Mouse (Mus musculus) hindbrain, embryonic 13.5 days (tissue): ENCODE results near the gene Zfp882. TPM values are rescaled to one million over a fixed set of nuclear protein-coding genes. Genes with fewer than 3 reads are reported as not detected.
"Not testable (repeated sequence)": the region's sequence is repeated elsewhere in the genome, so short reads cannot be mapped to it uniquely, and the experiment has no call there.

Experiments
- ATAC-seq: fragments of 200-750 bp; cut with Nextera tagmentation; 2 replicates; pipeline ENCODE4 v1.8.0; 2017; ENCODE audit warnings: moderate TSS enrichment; ENCODE audit not compliant: low FRiP score
- H3K27ac ChIP-seq: fragments of 300-500 bp; sonication (generic); 2 replicates; pipeline ENCODE4 v1.5.1; 2015; ENCODE audit warnings: inconsistent platforms, mild to moderate bottlenecking, moderate library complexity
- H3K27me3 ChIP-seq: fragments of 300-500 bp; sonication (generic); 2 replicates; pipeline ENCODE4 v1.6.1; 2015; ENCODE audit warnings: mild to moderate bottlenecking, inconsistent platforms
- H3K36me3 ChIP-seq: fragments of 300-500 bp; sonication (generic); 2 replicates; pipeline ENCODE4 v1.6.1; 2015; ENCODE audit warnings: mild to moderate bottlenecking, inconsistent platforms
- H3K4me1 ChIP-seq: fragments of 300-500 bp; sonication (generic); replicated peaks from 2 replicates; pipeline ENCODE4 v1.6.1; 2015; ENCODE audit warnings: inconsistent platforms
- H3K4me2 ChIP-seq: fragments of 300-500 bp; sonication (generic); 2 replicates; pipeline ENCODE4 v1.6.1; 2015; ENCODE audit warnings: inconsistent platforms, mild to moderate bottlenecking, moderate library complexity
- H3K4me3 ChIP-seq: fragments of 300-500 bp; sonication (generic); 2 replicates; pipeline ENCODE4 v1.5.1; 2015; ENCODE audit warnings: mild to moderate bottlenecking, inconsistent platforms
- H3K9ac ChIP-seq: fragments of 300-500 bp; sonication (generic); 2 replicates; pipeline ENCODE4 v1.6.1; 2015; ENCODE audit warnings: mild to moderate bottlenecking, inconsistent platforms
- H3K9me3 ChIP-seq: fragments of 300-500 bp; sonication (generic); 2 replicates; pipeline ENCODE4 v1.6.1; 2016; ENCODE audit warnings: inconsistent platforms
- WGBS: fragments of 180-500 bp; shearing (Covaris S2); methylation state at CpG from one replicate; pipeline ENCODE4 v1.1.7; 2015; 5-methylcytosine and 5-hydroxymethylcytosine counted together
- polyA plus RNA-seq: library from polyadenylated mRNA; unstranded; fragments of >200 nt; fragmentation: Nextera tagmentation; extraction: Ambion mirVana; gene quantifications from 2 replicates; pipeline ENCODE4 v1.2.1, GENCODE M21; 2015

Gene Zfp882
- 16.5 and 17.8 TPM in 2 replicates for polyA plus RNA-seq

- no peaks in the 10 kb centered on the region for H3K9me3 ChIP-seq
- WGBS, result 5% methylated on average over 47 of the region's 47 CpGs
- peak within 1 kb of the TSS; percentile 62 for H3K4me2 ChIP-seq
- H3K27ac ChIP-seq, result peak within 1 kb of the TSS; percentile 98
- H3K36me3 ChIP-seq, result peaks cover 3% of the 10 kb centered on the region
- H3K9ac ChIP-seq, result peak within 1 kb of the TSS; percentile 80
- peak within 1 kb of the TSS; percentile 53 for H3K4me3 ChIP-seq
- peaks cover 8% of the 10 kb centered on the region for H3K27me3 ChIP-seq
- peaks cover 4% of the 10 kb centered on the region; the same call in 1 of the 2 replicates for H3K4me1 ChIP-seq
- peak; percentile 97 for ATAC-seq
Measured at GRCm38 (mm10) chr8:71908309-71909261, at the start of gene Zfp882, which contains the start of gene Zfp617. TSS of gene Zfp882 (plus strand) at chr8:71908608. TSS of gene Zfp617 (plus strand) at chr8:71908635.

GRCm38 (mm10) chr8:71861551-71861950, 46.9 kb upstream of the Zfp882 start:
- WGBS, result 92% methylated on average over 1 of the region's 1 CpGs
- not testable (repeated sequence) for H3K4me1 ChIP-seq, H3K4me3 ChIP-seq

DNA sequence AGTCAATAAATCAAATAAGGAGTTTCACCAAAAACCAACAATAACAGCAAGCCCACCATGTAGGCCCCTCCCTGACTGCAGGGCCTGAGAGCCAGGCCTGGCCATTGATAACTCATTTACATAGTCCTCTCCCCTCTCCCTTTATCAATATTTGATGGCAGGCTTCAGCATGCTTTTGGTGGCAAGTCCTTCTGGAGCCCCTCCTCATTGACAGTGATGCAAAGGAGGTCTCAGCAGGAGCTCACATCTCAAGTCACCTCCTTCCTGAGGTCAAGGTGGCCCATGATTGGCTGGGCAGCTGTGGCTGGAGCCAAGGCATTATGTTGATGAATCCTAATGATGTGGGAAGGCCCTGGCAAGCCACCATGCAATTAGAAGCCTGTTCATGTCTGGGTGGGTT, 46.4 kb upstream of the Zfp882 start:
- not testable (repeated sequence) for H3K27me3 ChIP-seq, H3K4me2 ChIP-seq, H3K36me3 ChIP-seq, H3K9ac ChIP-seq, H3K27ac ChIP-seq, H3K9me3 ChIP-seq, H3K4me1 ChIP-seq, ATAC-seq, H3K4me3 ChIP-seq

More at GRCm38 (mm10) chr8:71861551-71861950, 46.9 kb upstream of the Zfp882 start:
- H3K9ac ChIP-seq, H3K9me3 ChIP-seq, H3K27me3 ChIP-seq, H3K4me2 ChIP-seq, ATAC-seq, H3K27ac ChIP-seq, H3K36me3 ChIP-seq: not testable (repeated sequence)

DNA sequence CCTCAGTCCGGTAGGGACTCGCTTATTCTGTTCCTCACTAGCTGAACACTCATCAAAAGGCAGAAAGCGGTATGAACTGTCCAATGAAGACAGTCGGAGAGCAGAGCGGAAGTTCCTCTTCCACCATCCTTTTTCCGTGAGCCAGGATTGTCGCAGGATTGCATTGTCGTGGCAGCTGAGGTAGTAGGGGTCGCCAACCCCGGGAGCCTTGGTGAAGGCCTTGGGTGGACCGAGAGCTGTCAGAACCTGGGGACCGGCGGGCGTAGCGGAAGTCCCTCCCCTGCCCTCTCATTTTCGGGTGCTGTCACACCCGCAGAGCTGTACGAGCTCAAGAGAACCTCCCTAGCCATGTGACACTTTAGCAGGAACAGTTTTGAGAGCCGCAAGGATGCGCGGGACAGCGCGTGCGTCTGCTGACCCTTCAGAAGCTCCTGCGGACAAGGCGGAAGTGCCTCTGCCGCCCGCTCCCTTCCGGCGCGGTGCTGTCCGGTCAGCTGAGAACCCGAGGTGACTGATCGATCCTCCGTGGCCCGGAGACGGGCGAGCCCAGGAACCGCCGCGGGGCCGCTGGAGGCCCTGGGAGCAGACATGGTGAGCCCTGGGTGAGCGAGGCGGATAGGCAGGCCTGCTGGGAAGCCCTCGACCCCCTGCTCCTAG, 26.7 kb upstream of the Zfp882 start, which contains the start of gene Zfp709:
Zfp709 (plus strand) TSS at position 402 of the 657 bp plus-strand sequence.
- H3K4me1 ChIP-seq, result peaks cover 8% of the 10 kb centered on the region
- peak within 1 kb of the TSS; percentile 88 for H3K4me2 ChIP-seq
- H3K9me3 ChIP-seq, result peaks cover 19% of the 10 kb centered on the region
- peak within 1 kb of the TSS; percentile 91 for H3K9ac ChIP-seq
- H3K36me3 ChIP-seq, result peaks cover 27% of the 10 kb centered on the region
- WGBS, result 5% methylated on average over 45 of the region's 45 CpGs
- peak; percentile 96 for ATAC-seq
- H3K4me3 ChIP-seq, result peak within 1 kb of the TSS; percentile 78
- H3K27me3 ChIP-seq, result no peaks in the 10 kb centered on the region
- peak within 1 kb of the TSS; percentile 85 for H3K27ac ChIP-seq

DNA sequence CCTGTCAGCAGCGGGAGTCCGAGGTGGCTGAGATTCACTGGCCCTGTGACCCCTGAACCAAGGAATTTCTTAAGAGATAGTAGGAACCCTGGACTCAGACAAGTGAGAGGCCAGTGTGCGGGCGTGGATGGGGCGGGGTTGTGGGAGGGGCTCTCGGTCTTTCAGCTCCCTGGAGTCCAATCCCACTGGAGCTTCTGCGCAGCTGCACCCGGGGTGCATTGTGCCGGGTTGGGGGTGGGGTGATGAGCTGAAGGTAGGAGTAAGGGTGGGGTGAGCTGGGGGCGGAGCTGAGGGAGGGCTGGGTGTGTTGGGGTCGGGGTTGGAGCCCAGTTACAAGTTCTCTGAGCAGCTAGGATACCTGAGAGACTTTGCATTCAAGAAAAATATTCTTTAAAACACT, 7.7 kb upstream of the Zfp882 start:
- not testable (repeated sequence) for H3K9me3 ChIP-seq, H3K27ac ChIP-seq, H3K4me3 ChIP-seq, H3K4me2 ChIP-seq, H3K4me1 ChIP-seq, H3K36me3 ChIP-seq, H3K9ac ChIP-seq
- peaks cover 10% of the 10 kb centered on the region for H3K27me3 ChIP-seq
- 42% methylated on average over 11 of the region's 11 CpGs for WGBS
- ATAC-seq, result peak; percentile 57; the same call in 1 of the 2 replicates

DNA sequence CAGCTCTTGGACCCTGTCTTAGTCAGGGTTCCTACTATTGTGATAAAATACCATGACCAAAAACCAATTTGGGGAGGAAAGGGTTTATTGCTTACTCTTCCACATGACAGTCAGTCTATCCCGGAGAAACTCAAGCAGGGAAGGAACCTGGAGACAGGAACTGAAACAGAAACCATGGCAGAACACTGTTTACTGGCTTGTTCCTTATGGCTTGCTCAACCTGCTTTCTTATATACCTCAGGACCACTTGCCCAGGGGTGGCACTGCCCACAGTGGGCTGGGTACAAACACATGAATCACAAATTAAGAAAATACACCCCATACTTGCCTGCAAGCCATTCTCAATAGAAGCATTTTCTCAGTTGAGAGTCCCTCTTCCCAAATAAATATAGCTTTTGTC, 5.3 kb upstream of the Zfp882 start:
- H3K4me3 ChIP-seq, H3K4me2 ChIP-seq, H3K36me3 ChIP-seq, H3K9me3 ChIP-seq, ATAC-seq, H3K4me1 ChIP-seq, H3K27ac ChIP-seq, H3K9ac ChIP-seq: not testable (repeated sequence)
- peaks cover 10% of the 10 kb centered on the region for H3K27me3 ChIP-seq
- WGBS, result 71% methylated on average over 1 of the region's 1 CpGs

GRCm38 (mm10) chr8:71906809-71907208, 1.6 kb upstream of the Zfp882 start:
- 95% methylated on average over 1 of the region's 1 CpGs for WGBS
- H3K27me3 ChIP-seq, result peaks cover 10% of the 10 kb centered on the region

DNA sequence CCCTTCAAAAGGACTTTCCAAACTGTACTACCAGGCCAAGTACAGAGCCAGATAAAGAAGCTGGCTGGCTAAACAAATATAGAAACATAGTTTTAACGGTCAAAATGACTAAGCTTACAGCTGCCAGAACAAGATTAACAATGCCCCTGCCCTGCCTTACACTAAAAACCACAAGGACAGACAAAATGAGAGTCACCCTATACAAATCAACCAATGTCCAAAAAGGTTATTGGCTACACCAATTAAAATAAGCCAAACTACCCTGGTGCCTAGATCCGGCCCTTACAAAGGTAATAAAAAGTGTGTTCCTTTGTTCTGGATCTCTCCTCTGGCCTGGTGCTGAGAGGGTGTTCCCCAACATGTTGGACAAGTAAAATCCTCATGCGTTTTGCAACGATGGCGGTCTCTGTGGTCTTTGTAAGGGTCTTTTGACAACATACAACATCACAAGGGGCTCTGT, 580 bp upstream of the Zfp882 start:
- no peak for ATAC-seq
- H3K36me3 ChIP-seq, result no peaks in the 10 kb centered on the region
- 96% methylated on average over 5 of the region's 5 CpGs for WGBS
- peaks cover 4% of the 10 kb centered on the region; the same call in 1 of the 2 replicates for H3K4me1 ChIP-seq
- peak overlapping the region; percentile 98 for H3K27ac ChIP-seq
- H3K9me3 ChIP-seq, result no peaks in the 10 kb centered on the region
- 0 out of 2 replicates have a peak overlapping the region, but pooled peaks have one; percentile 80 for H3K9ac ChIP-seq
- H3K4me3 ChIP-seq, result peak overlapping the region; percentile 53
- H3K27me3 ChIP-seq, result peaks cover 8% of the 10 kb centered on the region
- peak overlapping the region; percentile 62 for H3K4me2 ChIP-seq

More at GRCm38 (mm10) chr8:71906809-71907208, 1.6 kb upstream of the Zfp882 start:
- Histone ChIP-seq H3K4me1 (peaks cover 4% of the 10 kb centered on the region; the same call in 1 of the 2 replicates), H3K9ac (no peak overlapping the region), H3K9me3 (no peaks in the 10 kb centered on the region), H3K36me3 (no peaks in the 10 kb centered on the region), H3K27ac (no peak overlapping the region), H3K4me3 (no peak overlapping the region), H3K4me2 (no peak overlapping the region)
- ATAC-seq, result no peak

GRCm38 (mm10) chr8:71912286-71912685, 3.9 kb downstream of the Zfp882 start:
- Histone ChIP-seq H3K4me3 (no peak overlapping the region), H3K36me3 (peaks cover 36% of the 10 kb centered on the region), H3K4me2 (no peak overlapping the region), H3K4me1 (peaks cover 4% of the 10 kb centered on the region; the same call in 1 of the 2 replicates), H3K9ac (no peak overlapping the region), H3K27me3 (no peaks in the 10 kb centered on the region), H3K9me3 (no peaks in the 10 kb centered on the region), H3K27ac (no peak overlapping the region)
- WGBS, result 91% methylated on average over 2 of the region's 2 CpGs
- ATAC-seq, result no peak

DNA sequence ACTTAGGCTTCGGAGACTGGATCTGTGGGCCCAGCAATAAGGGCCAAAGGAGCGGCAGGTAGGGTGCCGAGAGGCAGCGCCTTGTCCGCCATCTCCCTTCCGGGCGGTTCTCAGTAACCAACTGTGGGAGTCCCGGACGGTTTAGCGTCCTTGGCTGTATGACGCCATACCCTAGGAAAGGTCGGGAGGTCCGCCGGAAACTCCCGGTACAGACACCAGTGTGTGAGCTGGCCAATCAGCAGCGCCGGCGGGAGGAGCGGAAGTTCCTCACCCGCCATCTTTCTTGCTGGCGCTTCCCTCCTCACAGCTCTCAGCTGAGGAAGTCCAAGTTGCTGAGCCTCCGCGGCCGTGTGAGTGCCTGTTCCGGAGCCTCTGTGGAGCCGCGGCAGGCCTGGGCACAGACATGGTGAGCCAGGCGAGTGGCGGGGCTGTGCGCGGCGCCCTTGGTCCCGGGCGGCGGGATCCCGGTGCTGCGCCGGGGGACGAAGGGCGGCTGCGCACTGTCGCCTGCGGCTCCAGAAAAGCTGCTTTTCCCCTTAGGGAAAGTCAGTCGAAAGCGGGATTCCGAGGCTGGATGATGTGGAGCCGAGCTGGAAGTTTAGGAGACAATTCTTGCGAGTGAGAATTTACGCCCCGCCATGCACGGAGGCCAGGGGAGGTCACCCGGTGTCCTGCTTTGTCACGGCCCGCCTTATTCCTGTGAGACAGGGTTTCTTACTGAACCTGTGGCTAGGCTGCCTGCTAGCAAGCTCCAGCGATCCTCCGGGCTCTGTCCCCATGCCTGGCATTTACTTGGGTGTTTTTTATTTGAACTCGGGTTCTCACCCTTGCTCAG, 14.4 kb downstream of the Zfp882 start:
- peak; percentile 99 for ATAC-seq
- peak overlapping the region; percentile 97 for H3K27ac ChIP-seq
- no peaks in the 10 kb centered on the region for H3K9me3 ChIP-seq
- H3K4me3 ChIP-seq, result peak overlapping the region; percentile 57
- H3K4me1 ChIP-seq, result peaks cover 13% of the 10 kb centered on the region
- peak overlapping the region; percentile 90 for H3K9ac ChIP-seq
- H3K36me3 ChIP-seq, result peaks cover 13% of the 10 kb centered on the region
- peak overlapping the region; percentile 69 for H3K4me2 ChIP-seq
- under 1% methylated on average over 57 of the region's 57 CpGs for WGBS
- H3K27me3 ChIP-seq, result no peaks in the 10 kb centered on the region

GRCm38 (mm10) chr8:71925791-71926190, 17.4 kb downstream of the Zfp882 start:
- no peak for ATAC-seq
- 95% methylated on average over 5 of the region's 5 CpGs for WGBS

More at GRCm38 (mm10) chr8:71925791-71926190, 17.4 kb downstream of the Zfp882 start:
- H3K4me3 ChIP-seq, result no peak overlapping the region
- no peak overlapping the region for H3K27ac ChIP-seq
- H3K4me2 ChIP-seq, result no peak overlapping the region
- H3K9me3 ChIP-seq, result no peaks in the 10 kb centered on the region
- no peak overlapping the region for H3K9ac ChIP-seq
- H3K4me1 ChIP-seq, result peaks cover 13% of the 10 kb centered on the region
- no peaks in the 10 kb centered on the region for H3K27me3 ChIP-seq
- peaks cover 27% of the 10 kb centered on the region for H3K36me3 ChIP-seq
